Mouse (Mus musculus) left cerebral cortex, postnatal 36 days (tissue): ENCODE measurements around the gene Vmn1r50. TPM values are rescaled to one million over a fixed set of nuclear protein-coding genes. Genes with fewer than 3 reads are reported as not detected.
"Not testable (repeated sequence)": the region's sequence is repeated elsewhere in the genome, so short reads cannot be mapped to it uniquely, and the experiment has no call there.

ENCODE experiments used
- DNase-seq, 2 experiments: peaks; one replicate each; pipeline ENCODE4 v3.0.0; 2021 to 2022; ENCODE audit warnings: low spot score in 2 of 2, mixed read lengths in 1 of 2
- intact Hi-C: fragments of 180-260 bp; cut with DNase I; formaldehyde crosslinking; loops from one replicate; pipeline ENCODE4 v1.15.1; 2025
- total RNA-seq, 2 experiments: library from RNA; stranded (reverse); gene quantifications; 2 replicates each; pipeline ENCODE4 v1.2.3; 2021

The Vmn1r50 gene
- not detected for total RNA-seq

- no peak for DNase-seq
These were observed at the start of gene Vmn1r50 for GRCm38 (mm10) chr6:90101130-90101529. TSS of gene Vmn1r50 (plus strand) at chr6:90101430.

GRCm38 (mm10) chr6:90078406-90078805 lies 22.8 kb upstream of the Vmn1r50 start, which contains the start of gene Vmn1r49:
TSS of gene Vmn1r49 (minus strand) at chr6:90078506.
- intact Hi-C loops: no loop called here
- DNase-seq: no peak

More at GRCm38 (mm10) chr6:90101130-90101529, at the start of gene Vmn1r50:
- intact Hi-C loops: no loop called here

- intact Hi-C loops: no loop called here
- DNase-seq: no peak
These were observed 664 bp upstream of the Vmn1r50 start for GRCm38 (mm10) chr6:90100566-90100965.

- intact Hi-C loops, DNase-seq: not testable (repeated sequence)
These were observed 21.1 kb downstream of the Vmn1r50 start, which contains the start of gene Vmn1r51 for GRCm38 (mm10) chr6:90122296-90122695. TSS of gene Vmn1r51 (plus strand) at chr6:90122596.

Other genes starting within 250 kb of the Vmn1r50 start
- gene Vmn1r42, start 225.0 kb upstream of the Vmn1r50 start, total RNA-seq: not detected
- gene Vmn1r43, start 225.0 kb upstream of the Vmn1r50 start, total RNA-seq: not detected
- gene Vmn1r44, start 217.8 kb upstream of the Vmn1r50 start, total RNA-seq: not detected
- gene Vmn1r45, start 160.8 kb upstream of the Vmn1r50 start, total RNA-seq: not detected
- not detected for gene Vmn1r46, start 132.1 kb upstream of the Vmn1r50 start, total RNA-seq
- not detected for gene Vmn1r47, start 85.3 kb upstream of the Vmn1r50 start, total RNA-seq
- gene Vmn1r48, start 64.6 kb upstream of the Vmn1r50 start, total RNA-seq: not detected
- gene Vmn1r49, start 22.9 kb upstream of the Vmn1r50 start, total RNA-seq: not detected
- gene Vmn1r51, start 21.2 kb downstream of the Vmn1r50 start, total RNA-seq: not detected
- not detected for gene Vmn1r52, start 73.4 kb downstream of the Vmn1r50 start, total RNA-seq
- gene V1ra8, start 101.4 kb downstream of the Vmn1r50 start, total RNA-seq: not detected
- not detected for gene Vmn1r53, start 123.0 kb downstream of the Vmn1r50 start, total RNA-seq
- not detected for gene Vmn1r54, start 144.9 kb downstream of the Vmn1r50 start, total RNA-seq
- not detected for gene BC048671, start 199.8 kb downstream of the Vmn1r50 start, total RNA-seq
- not detected for gene Chst13, start 223.8 kb downstream of the Vmn1r50 start, total RNA-seq
- gene Uroc1, start 231.9 kb downstream of the Vmn1r50 start, total RNA-seq: not detected